Mouse (Mus musculus): ENCODE results near the gene Gm10382.
"Not testable (repeated sequence)": the region's sequence is repeated elsewhere in the genome, so short reads cannot be mapped to it uniquely, and the experiment has no call there.

Gm10382 gene

GRCm38 (mm10) chr5:125419124-125419523, 30.0 kb downstream of the Gm10382 start:
- DNase-seq: no peak

- DNase-seq: no peak
Observed at GRCm38 (mm10) chr5:125425698-125426276, 36.7 kb downstream of the Gm10382 start.

DNA sequence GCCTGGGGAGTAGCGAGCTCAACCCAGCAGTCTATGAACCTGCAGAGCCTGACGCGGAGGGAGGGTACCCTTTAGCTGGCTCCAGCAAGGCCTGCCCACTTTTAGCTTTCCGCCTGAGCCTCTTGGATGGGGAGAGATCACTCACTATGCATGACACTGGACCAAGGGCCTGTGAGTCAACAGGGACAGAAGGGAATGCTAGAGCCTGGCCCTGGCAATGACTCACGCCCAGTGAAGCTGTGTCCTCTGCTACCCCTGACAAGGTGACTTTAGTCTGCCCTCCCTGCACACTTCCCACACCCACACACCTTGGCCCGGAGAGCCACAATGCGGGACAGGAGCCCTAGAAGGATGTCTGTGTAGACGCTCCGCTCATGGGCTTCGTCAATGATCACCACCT, 37.2 kb downstream of the Gm10382 start:
- DNase-seq: no peak

GRCm38 (mm10) chr5:125432324-125432723, 43.2 kb downstream of the Gm10382 start:
- not testable (repeated sequence) for DNase-seq

GRCm38 (mm10) chr5:125433793-125434337, 44.7 kb downstream of the Gm10382 start, which contains the start of gene Dhx37:
Gene Dhx37 (minus strand): TSS chr5:125434121.
- DNase-seq: peak; percentile 97

GRCm38 (mm10) chr5:125434347-125434746, 45.2 kb downstream of the Gm10382 start:
- not testable (repeated sequence) for DNase-seq
